Mouse (Mus musculus) stomach, embryonic 16.5 days (tissue): ENCODE data around the gene Gm47959. TPM values are rescaled to one million over a fixed set of nuclear protein-coding genes. Genes with fewer than 3 reads are reported as not detected.

Experiments used
- ATAC-seq: fragments of 200-750 bp; cut with Nextera tagmentation; 2 replicates; pipeline ENCODE4 v1.8.0; 2017; ENCODE audit warnings: moderate number of reproducible peaks, moderate TSS enrichment; ENCODE audit not compliant: insufficient read depth, low FRiP score
- H3K27ac ChIP-seq: fragments of 300-500 bp; sonication (generic); 2 replicates; pipeline ENCODE4 v1.5.1; 2014; ENCODE audit warnings: low read length
- H3K27me3 ChIP-seq: fragments of 300-500 bp; sonication (generic); 2 replicates; pipeline ENCODE4 v1.6.1; 2014; ENCODE audit warnings: low read length, control low read depth, mixed read lengths; ENCODE audit not compliant: control insufficient read depth, insufficient read depth
- H3K36me3 ChIP-seq: fragments of 300-500 bp; sonication (generic); 2 replicates; pipeline ENCODE4 v1.6.1; 2014; ENCODE audit warnings: low read length; ENCODE audit not compliant: control insufficient read depth, insufficient read depth
- H3K4me1 ChIP-seq: fragments of 300-500 bp; sonication (generic); 2 replicates; pipeline ENCODE4 v1.6.1; 2014; ENCODE audit warnings: low read length, control low read depth, mixed read lengths; ENCODE audit not compliant: control insufficient read depth, insufficient read depth
- H3K4me2 ChIP-seq: fragments of 300-500 bp; sonication (generic); 2 replicates; pipeline ENCODE4 v1.6.1; 2014; ENCODE audit warnings: low read depth, low read length, mixed read lengths
- H3K4me3 ChIP-seq: fragments of 300-500 bp; sonication (generic); replicated peaks from 2 replicates; pipeline ENCODE4 v1.5.1; 2014; ENCODE audit warnings: mild to moderate bottlenecking, low read length
- H3K9ac ChIP-seq: fragments of 300-500 bp; sonication (generic); 2 replicates; pipeline ENCODE4 v1.6.1; 2014; ENCODE audit warnings: low read length
- H3K9me3 ChIP-seq: fragments of 300-500 bp; sonication (generic); replicated peaks from 2 replicates; pipeline ENCODE4 v1.6.1; 2016; ENCODE audit warnings: low read length, control low read depth; ENCODE audit not compliant: control insufficient read depth
- WGBS: fragments of 180-500 bp; shearing (Covaris S2); extraction: QIAGEN DNeasy Blood & Tissue Kit; methylation state at CpG from one replicate; pipeline ENCODE4 v1.1.7; 2014; 5-methylcytosine and 5-hydroxymethylcytosine counted together
- polyA plus RNA-seq: library from polyadenylated mRNA; unstranded; fragments of >200 nt; fragmentation: Nextera tagmentation; extraction: Ambion mirVana; gene quantifications from 2 replicates; pipeline ENCODE4 v1.2.1, GENCODE M21; 2015

Gm47959 gene
- polyA plus RNA-seq, 1 experiment from 2014 or later: not detected

GRCm38 (mm10) chr1:83042380-83042779, 42.0 kb downstream of the Gm47959 start, which contains the start of gene Krtap28-10:
Gene Krtap28-10, minus strand, starts transcription at chr1:83042480.
- Histone ChIP-seq H3K4me2 (no peak within 1 kb of the TSS), H3K9me3 (no peaks in the 10 kb centered on the region), H3K4me1 (peaks cover 9% of the 10 kb centered on the region), H3K9ac (no peak within 1 kb of the TSS), H3K27ac (no peak within 1 kb of the TSS), H3K4me3 (no peak within 1 kb of the TSS), H3K36me3 (no peaks in the 10 kb centered on the region), H3K27me3 (no peaks in the 10 kb centered on the region)
- WGBS: 91% methylated on average over 2 of the region's 2 CpGs
- ATAC-seq: no peak

GRCm38 (mm10) chr1:83044882-83045427, 44.6 kb downstream of the Gm47959 start, which contains the start of gene Gm47969:
Gene Gm47969, plus strand, starts transcription at chr1:83044932.
- Histone ChIP-seq H3K9ac (no peak within 1 kb of the TSS), H3K4me3 (no peak within 1 kb of the TSS), H3K4me1 (no peaks in the 10 kb centered on the region), H3K4me2 (no peak within 1 kb of the TSS), H3K9me3 (no peaks in the 10 kb centered on the region), H3K36me3 (no peaks in the 10 kb centered on the region), H3K27me3 (no peaks in the 10 kb centered on the region), H3K27ac (no peak within 1 kb of the TSS)
- 77% methylated on average over 5 of the region's 5 CpGs for WGBS
- no peak for ATAC-seq

Other genes starting within 250 kb of the Gm47959 start
- 19.1 and 21.3 TPM in 2 replicates for gene Tm4sf20, start 232.1 kb upstream of the Gm47959 start, polyA plus RNA-seq
- not detected in 2 replicates for gene Gm47791, start 229.3 kb upstream of the Gm47959 start, polyA plus RNA-seq
- gene Agfg1, start 161.1 kb upstream of the Gm47959 start, polyA plus RNA-seq: 17.0 and 21.6 TPM in 2 replicates
- 0.17 and 0.30 TPM in 2 replicates for gene A030005L19Rik, start 87.2 kb upstream of the Gm47959 start, polyA plus RNA-seq
- gene A030014E15Rik, start 75.6 kb upstream of the Gm47959 start, polyA plus RNA-seq: not detected in 2 replicates
- gene Gm6217, start 69.1 kb upstream of the Gm47959 start, polyA plus RNA-seq: not detected in 2 replicates
- not detected in 2 replicates for gene A030003K21Rik, start 57.2 kb upstream of the Gm47959 start, polyA plus RNA-seq
- not detected in 2 replicates for gene Gm7544, start 44.5 kb upstream of the Gm47959 start, polyA plus RNA-seq
- gene Gm47955, start 40.3 kb upstream of the Gm47959 start, polyA plus RNA-seq: not detected in 2 replicates
- gene Slc19a3, start 37.9 kb downstream of the Gm47959 start, polyA plus RNA-seq: 0.54 and 0.88 TPM in 2 replicates
- not detected in 2 replicates for gene Krtap28-10, start 41.9 kb downstream of the Gm47959 start, polyA plus RNA-seq
- gene Gm47969, start 44.4 kb downstream of the Gm47959 start, polyA plus RNA-seq: not detected in 2 replicates
- gene A030005K14Rik, start 58.8 kb downstream of the Gm47959 start, polyA plus RNA-seq: not detected in 2 replicates
- gene Krtap28-13, start 60.4 kb downstream of the Gm47959 start, polyA plus RNA-seq: not detected in 2 replicates
- gene Ccl20, start 116.2 kb downstream of the Gm47959 start, polyA plus RNA-seq: 7.6 and 7.9 TPM in 2 replicates
- gene Daw1, start 159.2 kb downstream of the Gm47959 start, polyA plus RNA-seq: 0.22 TPM in 1 of 2 replicates, not detected in the other